Mouse (Mus musculus) spleen, adult 12 weeks (tissue): Measurements from ENCODE around the gene 2310011J03Rik.

Experiments used
- DNase-seq: peaks from one replicate; pipeline ENCODE4 v3.0.0; 2022; ENCODE audit warnings: low spot score

The 2310011J03Rik gene

DNA sequence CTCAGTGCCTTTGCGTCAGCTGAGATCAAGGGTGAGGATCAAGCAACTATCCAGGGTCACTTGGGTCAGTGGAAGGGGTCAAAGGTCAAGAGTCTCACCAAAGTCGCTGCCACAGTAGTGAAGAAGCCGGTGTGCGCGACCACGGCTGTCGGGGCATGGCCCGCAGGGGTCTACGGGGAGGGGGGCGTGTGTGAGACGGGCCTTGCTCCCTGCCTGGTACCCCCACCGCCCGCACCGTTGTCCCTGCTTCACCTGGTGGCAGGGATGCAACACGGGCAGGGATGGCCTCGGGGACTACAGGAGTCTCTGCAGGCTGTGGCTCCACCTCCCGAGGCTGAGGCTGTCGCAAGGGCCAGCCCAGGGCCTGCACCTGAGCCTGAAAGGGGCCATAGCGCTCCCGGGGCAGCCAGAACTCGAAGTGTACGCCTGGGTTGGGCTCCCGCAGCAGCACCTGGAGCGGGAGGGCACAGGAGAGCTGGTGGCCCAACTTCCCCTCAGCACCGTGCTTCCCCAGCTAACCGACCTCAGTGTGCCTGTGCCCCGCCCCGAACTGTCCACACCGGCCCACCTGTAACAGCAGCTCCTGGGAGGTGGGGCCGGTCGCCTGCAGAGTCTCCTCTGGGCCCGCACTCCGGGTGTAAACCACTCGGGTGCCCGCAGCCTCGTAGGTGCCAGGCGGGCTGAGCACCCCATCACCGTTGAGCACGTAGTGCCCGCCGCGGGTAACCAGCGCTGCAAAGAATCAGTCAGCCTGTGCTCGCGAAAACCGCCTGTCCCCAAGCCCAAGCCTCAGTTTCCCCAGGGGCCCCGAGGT, 21.4 kb upstream of the 2310011J03Rik start:
- DNase-seq, result no peak

DNA sequence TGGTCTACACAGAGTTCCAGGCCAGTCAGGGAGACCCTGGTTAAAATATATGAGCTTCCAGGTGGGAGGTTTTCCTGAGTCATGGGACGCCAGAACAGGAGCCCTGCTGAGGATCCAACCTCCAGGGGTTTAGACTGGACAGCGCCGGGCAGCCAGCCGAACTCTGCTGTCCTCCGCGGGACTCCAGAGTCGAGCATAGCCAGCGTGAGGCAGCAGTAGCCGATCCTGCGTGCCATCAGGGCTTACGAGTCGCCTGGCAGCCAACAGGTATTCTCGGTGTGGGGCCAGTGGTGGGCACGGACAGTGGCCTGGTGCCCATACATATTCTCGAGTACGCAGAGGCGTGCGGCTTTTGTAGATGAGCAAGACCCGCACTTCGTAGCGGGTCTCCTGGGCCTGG, 20.7 kb upstream of the 2310011J03Rik start:
- no peak for DNase-seq

GRCm38 (mm10) chr10:80339941-80340750, 19.8 kb upstream of the 2310011J03Rik start:
- DNase-seq, result peak; percentile 85

DNA sequence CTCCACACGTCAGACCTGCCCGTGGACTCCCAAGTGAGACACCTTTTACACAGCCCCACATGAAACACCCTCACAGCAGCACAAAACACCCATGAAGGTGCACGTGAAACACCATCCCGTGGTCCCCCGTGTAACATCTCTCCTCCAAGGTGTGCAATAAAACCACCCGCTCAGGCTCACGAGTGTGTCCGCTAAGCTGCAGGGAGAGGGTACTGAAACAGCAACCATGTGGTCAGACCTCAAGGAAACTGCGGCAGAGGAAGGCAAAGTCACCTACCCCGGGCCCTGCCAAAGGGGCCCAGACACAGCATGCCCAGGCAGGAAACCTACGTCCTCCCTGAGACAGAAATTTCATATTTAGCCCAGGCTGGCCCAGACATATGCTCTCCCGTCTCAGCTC, 15.9 kb upstream of the 2310011J03Rik start:
- DNase-seq, result no peak

GRCm38 (mm10) chr10:80332525-80332989, 12.2 kb upstream of the 2310011J03Rik start:
- no peak for DNase-seq

DNA sequence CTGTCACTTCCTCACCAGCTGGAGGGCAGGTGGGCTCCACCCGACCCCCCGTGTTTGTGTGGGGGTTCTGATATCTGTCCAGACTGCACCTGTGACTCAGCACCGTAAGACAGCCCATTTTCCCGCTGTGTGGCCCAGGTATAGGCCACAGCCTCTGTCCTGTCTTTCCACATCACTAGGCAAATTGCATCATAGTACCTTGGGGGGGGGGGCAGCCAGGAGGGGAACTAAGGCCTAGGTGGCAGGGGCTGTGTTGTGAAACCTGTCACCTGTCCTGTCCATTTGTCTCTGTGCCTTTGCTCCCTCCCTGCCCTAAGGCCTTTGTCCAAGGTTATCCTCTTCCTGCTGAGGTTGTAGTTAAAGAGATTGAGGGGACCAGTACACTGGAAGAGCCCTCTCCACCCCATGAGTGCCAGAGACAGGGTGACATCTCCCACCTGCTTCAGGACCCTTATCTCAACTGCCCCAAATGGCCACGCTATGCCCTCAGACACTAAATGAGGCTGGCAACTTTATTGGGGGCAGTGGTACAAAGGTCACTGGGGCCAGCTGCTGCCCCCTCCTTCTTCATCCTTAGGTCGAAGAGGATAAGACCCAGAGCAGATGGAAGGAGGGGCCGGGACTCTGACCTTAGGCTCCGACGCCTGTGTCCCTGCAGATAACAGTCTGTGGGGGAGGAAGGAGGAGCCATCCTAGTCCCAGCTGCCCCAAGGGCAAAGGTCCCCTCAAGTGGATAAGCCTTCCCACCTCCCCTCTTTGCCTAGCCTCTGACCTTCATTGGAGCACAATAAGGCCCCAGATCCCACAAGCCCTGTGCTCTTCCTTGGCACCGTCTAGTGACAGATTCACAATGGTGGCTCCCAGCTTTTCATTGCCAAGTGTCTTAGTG, 11.5 kb upstream of the 2310011J03Rik start:
- no peak for DNase-seq

DNA sequence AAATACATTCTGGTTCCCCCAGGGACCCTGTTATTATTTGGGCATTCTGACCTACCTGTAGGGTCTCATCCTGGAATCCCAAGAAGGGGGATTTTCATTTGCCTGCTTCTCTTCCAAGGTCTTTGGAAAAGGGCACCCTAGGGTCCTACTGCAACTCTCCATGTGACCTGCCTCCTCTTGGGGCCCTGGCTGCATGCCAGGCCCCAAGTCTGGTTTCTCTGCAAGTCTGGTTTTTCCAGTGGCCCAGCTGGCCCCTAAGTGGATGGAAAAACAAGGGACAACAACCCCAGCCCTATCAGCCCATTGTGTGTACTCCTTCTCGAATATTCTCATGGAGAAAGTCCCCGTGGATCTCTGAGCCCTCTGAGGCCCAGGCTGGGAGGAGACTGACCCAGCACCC, 10.6 kb upstream of the 2310011J03Rik start:
- DNase-seq, result no peak

DNA sequence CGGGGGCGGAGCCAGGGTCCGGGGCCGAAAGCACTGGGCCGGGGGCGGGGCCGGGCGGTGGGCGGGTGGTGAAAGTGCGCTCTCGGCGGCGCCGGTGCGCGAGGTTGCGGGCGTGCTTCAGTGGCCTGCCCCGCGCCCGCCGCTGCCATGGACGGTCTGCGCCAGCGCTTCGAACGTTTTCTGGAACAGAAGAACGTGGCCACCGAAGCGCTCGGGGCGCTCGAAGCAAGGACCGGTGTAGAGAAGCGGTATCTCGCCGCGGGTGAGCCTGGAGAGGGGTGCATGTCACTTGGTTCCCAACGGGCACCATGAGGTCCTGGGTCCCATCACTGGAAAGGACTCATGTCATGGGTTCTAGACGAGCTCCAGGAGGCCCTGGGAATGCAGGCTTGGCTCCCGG, 9.7 kb upstream of the 2310011J03Rik start:
- no peak for DNase-seq

GRCm38 (mm10) chr10:80329273-80330081, 9.1 kb upstream of the 2310011J03Rik start, which contains the start of the genes Pcsk4 and Reep6:
Pcsk4 (minus strand) TSS chr10:80329498.
Reep6 (plus strand) TSS chr10:80329953.
- DNase-seq, result peak; percentile 88

GRCm38 (mm10) chr10:80325045-80325444, 4.7 kb upstream of the 2310011J03Rik start:
- no peak for DNase-seq

GRCm38 (mm10) chr10:80324120-80325037, 4.0 kb upstream of the 2310011J03Rik start:
- no peak for DNase-seq

DNA sequence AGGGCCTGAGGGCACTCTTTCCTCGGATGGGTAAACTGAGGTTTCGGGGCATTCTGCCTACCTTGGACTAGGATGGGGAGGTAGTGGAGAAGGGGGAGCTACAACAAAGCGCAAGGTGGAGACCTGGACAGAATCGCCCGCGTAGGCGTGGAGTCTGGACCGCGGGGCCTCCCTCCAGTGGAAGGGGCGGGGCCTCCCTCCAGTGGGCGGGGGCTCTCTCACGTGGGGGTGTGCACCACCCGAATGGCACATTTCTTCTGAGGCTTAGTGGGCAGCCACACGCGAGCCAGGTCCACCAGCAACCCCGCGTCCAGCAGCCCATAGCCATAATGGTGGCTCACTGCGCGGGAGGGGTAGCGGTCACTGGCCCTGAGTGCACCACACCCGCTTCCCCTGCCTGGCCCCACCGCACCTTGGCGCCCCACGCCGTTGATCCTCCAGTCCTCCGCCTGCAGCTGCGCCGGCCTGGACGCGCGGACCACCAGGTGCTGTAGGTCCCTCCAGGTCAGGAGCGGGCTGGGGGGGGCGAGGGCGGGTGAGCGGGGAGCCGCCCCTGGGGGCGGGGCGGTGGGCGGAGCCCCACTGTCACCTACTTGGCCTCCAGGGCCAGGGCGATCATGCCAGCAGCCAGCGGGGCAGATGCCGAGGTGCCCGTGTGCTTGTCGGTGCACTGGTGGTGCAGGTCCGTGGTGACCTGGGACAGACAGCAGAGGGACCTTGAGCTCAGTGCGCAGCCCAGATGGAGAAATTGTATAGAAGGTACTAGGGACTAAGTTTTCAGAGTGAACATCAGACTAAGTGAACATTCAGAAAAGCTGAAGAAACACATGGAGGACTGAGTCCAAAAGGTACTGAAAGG, 3.2 kb upstream of the 2310011J03Rik start:
- peak; percentile 72 for DNase-seq

GRCm38 (mm10) chr10:80322811-80323211, 2.5 kb upstream of the 2310011J03Rik start:
- no peak for DNase-seq

DNA sequence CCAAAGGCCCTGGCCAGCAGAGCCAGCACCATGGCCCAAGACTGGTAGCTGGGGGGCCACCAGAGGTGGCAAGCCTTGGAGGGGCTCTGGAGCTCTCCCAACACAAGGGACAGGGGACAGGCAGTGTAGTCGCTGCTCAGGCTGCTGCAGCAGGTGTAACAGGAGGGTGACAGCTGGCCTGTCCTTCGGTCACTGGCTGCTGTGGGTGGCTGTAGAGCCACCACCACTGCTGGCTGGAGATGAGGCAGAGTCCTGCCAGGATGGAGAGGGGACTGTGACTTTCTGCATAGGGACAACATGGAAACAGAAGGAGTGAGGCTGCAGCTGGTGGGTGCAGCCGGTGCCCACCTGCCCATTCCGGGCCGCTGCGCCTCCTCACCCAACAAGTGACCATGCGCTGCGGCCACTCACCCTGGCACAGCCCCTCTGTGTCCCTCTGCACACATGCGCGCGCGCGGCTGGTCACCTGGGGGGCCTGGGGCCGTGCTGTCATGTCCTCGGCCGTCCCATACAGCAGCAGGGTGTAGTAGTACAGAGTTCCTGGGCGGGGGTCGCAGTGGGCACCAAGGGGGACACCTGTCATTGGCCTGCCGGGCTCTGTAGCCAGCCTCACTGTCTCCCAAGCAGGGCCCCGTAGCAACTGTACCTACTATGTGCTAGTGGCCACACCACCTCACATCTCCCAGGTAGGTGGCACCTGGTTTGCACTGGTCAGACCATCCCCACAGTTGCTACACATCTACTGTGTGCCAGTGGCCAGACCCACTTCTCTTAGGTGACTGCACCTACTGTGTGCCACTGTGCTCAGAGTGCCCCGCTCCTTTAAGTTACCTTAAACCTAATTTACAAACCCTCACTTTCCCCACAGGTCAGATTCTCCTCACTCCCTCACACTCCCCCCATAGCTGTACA, 1.6 kb upstream of the 2310011J03Rik start:
- no peak for DNase-seq

GRCm38 (mm10) chr10:80321014-80321669, 805 bp upstream of the 2310011J03Rik start:
- no peak for DNase-seq

- DNase-seq, result no peak
Measured at GRCm38 (mm10) chr10:80317011-80317410, 3.3 kb downstream of the 2310011J03Rik start.

DNA sequence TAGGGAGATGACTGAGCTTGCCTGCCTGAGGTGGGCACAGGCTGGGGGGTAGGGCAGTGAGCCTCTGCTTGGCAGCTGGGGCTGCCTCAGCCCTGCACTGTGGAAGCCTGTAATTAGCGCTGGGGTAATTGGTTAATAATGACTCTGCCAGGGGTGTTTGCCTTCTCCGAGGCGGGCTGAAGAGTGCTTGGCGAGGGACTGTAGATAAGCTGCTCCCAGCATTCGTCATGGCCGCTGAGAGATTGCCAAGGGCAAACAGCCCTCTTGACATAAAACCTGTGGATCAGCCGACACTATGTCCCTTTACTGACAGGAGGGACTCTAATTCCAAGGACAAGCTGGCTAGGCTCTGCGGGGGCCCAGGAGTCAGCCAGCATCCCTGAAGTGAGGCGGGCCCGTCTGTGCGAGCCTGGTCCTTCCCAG, 4.0 kb downstream of the 2310011J03Rik start:
- no peak for DNase-seq
